Mouse (Mus musculus) liver, embryonic 14.5 days (tissue): Measurements from ENCODE around the gene Gzmk. TPM values are rescaled to one million over a fixed set of nuclear protein-coding genes. Genes with fewer than 3 reads are reported as not detected.

Experiments used
- ATAC-seq: fragments of 200-750 bp; cut with Nextera tagmentation; 2 replicates; pipeline ENCODE4 v1.8.0; 2017; ENCODE audit warnings: moderate number of reproducible peaks, mild to moderate bottlenecking, moderate library complexity; ENCODE audit not compliant: insufficient read depth
- DNase-seq, 3 experiments: peaks; one replicate each; pipeline ENCODE4 v3.0.0-alpha.2; 2012 to 2013; ENCODE audit warnings: low read depth in 3 of 3, low spot score in 3 of 3
- H3K27ac ChIP-seq: fragments of 300-500 bp; sonication (generic); 2 replicates; pipeline ENCODE4 v1.5.1; 2014; ENCODE audit warnings: moderate library complexity, mild to moderate bottlenecking, control low read depth, inconsistent platforms
- H3K27me3 ChIP-seq: fragments of 300-500 bp; sonication (generic); 2 replicates; pipeline ENCODE4 v1.6.1; 2014; ENCODE audit warnings: mild to moderate bottlenecking, low read length, moderate library complexity; ENCODE audit not compliant: control insufficient read depth, insufficient read depth
- H3K36me3 ChIP-seq: fragments of 300-500 bp; sonication (generic); replicated peaks from 2 replicates; pipeline ENCODE4 v1.6.1; 2014; ENCODE audit warnings: low read depth; ENCODE audit not compliant: control insufficient read depth, insufficient read depth
- H3K4me1 ChIP-seq, 2 experiments: fragments of 200-500 bp in 1 of 2; fragments of 300-500 bp in 1 of 2; sonication (generic) in 1 of 2; replicated peaks; 2 replicates each; pipeline ENCODE4 v1.6.1; 2012 to 2014; ENCODE audit warnings: antibody characterized with exemption in 1 of 2, inconsistent platforms in 1 of 2, low read length in 1 of 2; ENCODE audit not compliant: control insufficient read depth in 2 of 2, insufficient read depth in 2 of 2
- H3K4me2 ChIP-seq: fragments of 300-500 bp; sonication (generic); 2 replicates; pipeline ENCODE4 v1.6.1; 2014; ENCODE audit warnings: low read depth, mild to moderate bottlenecking, control low read depth, moderate library complexity
- H3K4me3 ChIP-seq, 2 experiments: fragments of 200-500 bp in 1 of 2; fragments of 300-500 bp in 1 of 2; sonication (generic) in 1 of 2; 2 replicates each; pipeline ENCODE4 v1.5.1; 2012 to 2014; ENCODE audit warnings: low read depth in 2 of 2, low read length in 2 of 2, mild to moderate bottlenecking in 2 of 2, control low read depth in 1 of 2, inconsistent platforms in 1 of 2, moderate library complexity in 1 of 2; ENCODE audit not compliant: insufficient read depth in 1 of 2
- H3K9ac ChIP-seq: fragments of 300-500 bp; sonication (generic); replicated peaks from 2 replicates; pipeline ENCODE4 v1.6.1; 2014; ENCODE audit warnings: mild to moderate bottlenecking, control low read depth, moderate library complexity
- H3K9me3 ChIP-seq: fragments of 300-500 bp; sonication (generic); 2 replicates; pipeline ENCODE4 v1.6.1; 2016; ENCODE audit warnings: low read length, mixed read lengths; ENCODE audit not compliant: control insufficient read depth
- CTCF ChIP-seq: IDR thresholded peaks from 2 replicates; pipeline ENCODE4 v1.5.1; 2016; ENCODE audit warnings: antibody characterized with exemption, low read depth, control low read depth
- EP300 ChIP-seq: IDR thresholded peaks from 2 replicates; pipeline ENCODE4 v1.6.1; 2016; ENCODE audit warnings: antibody characterized with exemption, low read depth
- WGBS: fragments of 180-500 bp; shearing (Covaris S2); extraction: QIAGEN DNeasy Blood & Tissue Kit; methylation state at CpG from one replicate; pipeline ENCODE4 v1.1.7; 2014; ENCODE audit not compliant: insufficient replicate concordance; 5-methylcytosine and 5-hydroxymethylcytosine counted together
- polyA plus RNA-seq, 2 experiments: library from polyadenylated mRNA; depleted of rRNA in 1 of 2; stranded (reverse) in 1 of 2; unstranded in 1 of 2; fragments of >200 nt; fragmentation: Nextera tagmentation in 1 of 2; extraction: Ambion mirVana in 1 of 2; gene quantifications; 2 replicates each; pipeline versions ENCODE4 v1.2.1 to v1.2.3; 2012 to 2014

Gzmk gene
- polyA plus RNA-seq, 2 experiments: not detected

DNA sequence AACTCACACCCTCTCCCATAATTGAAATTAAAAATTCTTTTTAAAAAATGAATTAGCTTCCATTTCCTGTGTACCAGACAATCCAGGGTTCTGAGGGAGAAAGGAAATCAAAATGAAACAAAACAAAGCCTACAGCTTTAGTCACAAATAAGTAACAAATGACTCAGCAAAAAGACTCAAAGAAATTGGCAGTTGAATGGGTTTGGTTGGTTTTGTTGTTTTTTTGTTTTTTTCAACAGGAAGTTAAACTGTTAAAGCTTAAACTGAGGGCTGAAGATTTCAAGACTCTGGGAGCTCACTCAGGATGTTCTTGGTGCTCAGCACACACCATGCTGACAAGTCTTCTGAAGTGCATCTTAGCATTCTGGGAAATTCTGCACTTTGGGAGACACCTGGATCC, 55.5 kb downstream of the Gzmk start:
- Histone ChIP-seq H3K27ac (no peak overlapping the region), H3K27me3 (no peaks in the 10 kb centered on the region), H3K36me3 (no peaks in the 10 kb centered on the region), H3K4me3 (no peak overlapping the region), H3K9me3 (no peaks in the 10 kb centered on the region), H3K4me1 (no peaks in the 10 kb centered on the region), H3K9ac (no peak overlapping the region), H3K4me2 (no peak overlapping the region)
- TF ChIP-seq EP300: no peak
- no peak for DNase-seq
- ATAC-seq: no peak

DNA sequence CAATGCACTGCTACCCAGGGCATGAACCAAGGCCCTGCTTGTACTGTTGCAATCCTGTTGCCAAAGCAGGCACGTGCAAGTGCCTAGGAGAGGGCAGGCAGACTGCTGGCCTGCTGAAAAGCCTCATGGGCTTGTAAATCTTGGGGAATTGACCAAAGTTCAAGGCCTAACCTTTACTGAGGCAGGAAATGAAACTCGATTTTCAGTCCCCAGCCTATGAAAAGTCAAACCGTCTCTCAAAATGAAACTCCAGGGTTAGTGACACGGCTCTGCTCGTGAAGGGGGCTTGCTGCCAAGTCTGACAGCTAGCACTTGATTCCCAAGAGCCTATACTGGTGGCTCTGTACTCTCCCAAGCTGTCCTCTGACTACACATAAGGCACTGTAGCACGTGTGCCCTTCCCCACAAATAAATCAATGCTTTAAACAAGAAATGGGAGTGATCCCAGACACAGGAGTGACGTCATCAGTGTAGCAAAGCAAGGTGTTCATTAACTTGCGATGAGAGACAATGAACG, 57.6 kb downstream of the Gzmk start:
- TF ChIP-seq EP300 (no peak), CTCF (no peak)
- WGBS: 48% methylated on average over 9 of the region's 9 CpGs
- H3K36me3 ChIP-seq: no peaks in the 10 kb centered on the region
- no peaks in the 10 kb centered on the region for H3K4me1 ChIP-seq
- no peak overlapping the region for H3K9ac ChIP-seq
- no peak overlapping the region for H3K4me3 ChIP-seq
- H3K27me3 ChIP-seq: no peaks in the 10 kb centered on the region
- no peaks in the 10 kb centered on the region for H3K9me3 ChIP-seq
- no peak overlapping the region for H3K4me2 ChIP-seq
- no peak for DNase-seq
- no peak for ATAC-seq
- H3K27ac ChIP-seq: no peak overlapping the region

DNA sequence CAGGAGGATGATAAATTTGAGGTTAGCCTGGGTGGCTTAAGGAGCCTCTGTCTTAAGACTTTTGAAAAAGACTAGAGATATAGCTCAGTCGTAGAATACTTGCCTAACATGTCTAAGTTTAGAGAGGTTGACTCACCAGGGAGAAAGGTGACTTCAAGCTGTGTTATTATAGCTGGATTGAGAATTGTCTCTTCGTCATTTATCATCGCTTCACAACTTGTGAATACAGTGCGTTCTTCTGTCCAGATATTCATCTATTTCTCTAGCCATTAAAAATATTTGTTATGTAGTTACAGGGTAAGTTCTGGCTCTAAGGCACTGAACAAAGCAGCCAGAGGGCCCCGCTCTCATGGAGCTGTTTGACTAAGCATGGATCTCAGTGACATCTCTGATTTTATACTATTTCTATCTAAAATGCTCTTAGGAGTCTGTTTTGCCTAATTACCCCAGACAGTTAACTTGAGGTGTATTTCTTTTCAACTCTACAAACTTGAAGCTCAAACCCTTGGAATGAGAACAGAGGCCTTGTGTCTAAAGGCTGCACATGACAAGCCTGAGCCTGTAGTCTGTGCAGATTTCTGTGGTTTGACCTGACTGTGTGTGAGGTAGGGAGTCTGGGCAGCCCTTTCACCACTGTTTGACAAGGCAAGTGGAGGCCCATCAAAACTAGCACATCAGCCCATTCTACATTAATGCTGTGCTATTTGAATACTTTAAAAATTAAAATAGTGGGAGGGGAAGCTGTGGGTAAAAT, 61.3 kb downstream of the Gzmk start:
- H3K27me3 ChIP-seq: no peaks in the 10 kb centered on the region
- ATAC-seq: no peak
- no peak overlapping the region for H3K27ac ChIP-seq
- no peaks in the 10 kb centered on the region for H3K36me3 ChIP-seq
- TF ChIP-seq CTCF (no peak), EP300 (no peak)
- WGBS: 71% methylated on average over 5 of the region's 5 CpGs
- H3K4me1 ChIP-seq: no peaks in the 10 kb centered on the region
- no peak for DNase-seq
- H3K4me2 ChIP-seq: no peak overlapping the region
- no peak overlapping the region for H3K9ac ChIP-seq
- no peaks in the 10 kb centered on the region for H3K9me3 ChIP-seq
- no peak overlapping the region for H3K4me3 ChIP-seq

DNA sequence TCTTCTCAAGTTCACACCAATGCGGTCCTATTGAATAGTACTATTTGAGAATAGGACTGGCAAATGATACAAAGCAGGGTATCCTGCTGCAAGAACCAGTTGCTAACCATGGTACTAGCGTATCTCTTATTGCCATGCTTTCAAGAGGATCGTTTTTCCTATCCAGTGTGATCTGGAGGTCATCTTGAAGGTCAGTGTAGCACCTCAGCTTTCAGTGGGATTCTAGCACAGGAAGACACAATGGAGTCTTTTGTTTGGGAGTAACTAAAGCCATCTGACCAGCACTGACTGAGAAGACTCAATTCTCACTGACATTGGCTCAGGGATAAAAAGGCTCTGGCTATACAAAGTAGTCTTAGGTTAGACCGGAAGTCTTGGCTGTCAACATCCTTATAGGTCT, 74.2 kb downstream of the Gzmk start:
- DNase-seq: no peak
- Histone ChIP-seq H3K4me1 (no peaks in the 10 kb centered on the region), H3K4me2 (no peak overlapping the region), H3K36me3 (no peaks in the 10 kb centered on the region), H3K9ac (no peak overlapping the region), H3K27me3 (no peaks in the 10 kb centered on the region), H3K4me3 (no peak overlapping the region), H3K9me3 (no peaks in the 10 kb centered on the region), H3K27ac (no peak overlapping the region)
- 68% methylated on average over 4 of the region's 4 CpGs for WGBS
- TF ChIP-seq EP300 (no peak), CTCF (no peak)
- no peak for ATAC-seq

DNA sequence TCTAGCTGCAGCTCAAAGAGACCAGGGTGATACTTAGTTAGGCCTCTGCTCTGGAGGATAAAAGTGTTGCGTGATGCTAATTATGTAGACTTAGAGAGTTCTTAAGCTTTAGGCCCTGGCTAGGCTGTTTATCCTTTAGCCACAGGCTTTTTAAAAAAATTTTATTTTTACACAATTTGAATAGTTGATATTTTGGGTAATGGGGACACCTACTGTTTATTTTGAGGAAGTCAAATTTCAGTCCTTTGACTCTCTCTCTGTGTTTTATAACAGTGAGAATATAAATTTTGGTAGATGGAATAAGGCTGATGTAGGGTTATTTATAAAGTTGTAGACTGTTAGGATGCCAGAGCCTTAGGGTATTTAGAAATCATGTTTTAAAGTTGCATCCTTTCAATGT, 86.1 kb downstream of the Gzmk start:
- no peak for DNase-seq

More for the DNA sequence above, 86.1 kb downstream of the Gzmk start:
- no peak for ATAC-seq
- no peak overlapping the region for H3K4me2 ChIP-seq
- no peak overlapping the region for H3K4me3 ChIP-seq
- no peaks in the 10 kb centered on the region for H3K9me3 ChIP-seq
- TF ChIP-seq EP300 (no peak), CTCF (no peak)
- H3K4me1 ChIP-seq: no peaks in the 10 kb centered on the region
- H3K36me3 ChIP-seq: no peaks in the 10 kb centered on the region
- 61% methylated on average over 1 of the region's 1 CpGs for WGBS
- no peak overlapping the region for H3K9ac ChIP-seq
- no peaks in the 10 kb centered on the region for H3K27me3 ChIP-seq
- H3K27ac ChIP-seq: no peak overlapping the region
